ENCODE assay signal across 16 mouse cellular contexts in the genomic region with DNA sequence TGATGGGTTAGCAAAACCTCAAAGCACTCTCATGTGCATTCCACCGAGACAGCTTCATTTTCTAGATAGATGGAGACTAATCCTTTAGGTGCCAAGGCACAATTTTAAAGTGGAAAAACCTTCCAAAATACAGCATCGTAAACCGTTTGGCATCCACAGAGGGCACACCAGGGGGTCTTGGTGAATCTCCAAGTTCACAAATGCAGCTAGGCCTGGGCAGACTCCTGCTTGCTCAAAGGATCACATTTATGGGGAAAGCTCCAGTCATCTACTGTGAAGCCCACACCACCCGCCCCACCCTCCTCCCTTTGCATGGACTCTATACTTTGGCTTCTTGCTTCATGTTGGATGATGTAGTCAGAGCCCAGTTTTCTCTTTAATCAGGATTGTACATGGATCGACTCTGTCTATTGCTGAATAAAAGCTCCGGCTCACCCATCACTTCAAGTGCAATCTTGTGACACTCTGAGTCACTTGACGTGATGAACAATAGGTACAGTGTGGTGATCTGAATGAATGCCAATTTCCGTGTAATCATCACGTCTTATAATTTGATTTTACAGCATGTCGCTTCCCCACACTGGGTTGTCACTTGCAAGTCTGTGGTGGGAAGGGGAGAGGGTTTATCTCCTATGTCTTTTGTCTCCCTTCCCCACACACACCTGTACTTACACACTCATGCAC.
"Had no signal": no experiment of that assay in that cellular context is flagged by ENCODE, and none has a peak within 500 bp of the region (broad histone marks: within the 10 kb centered on the region; RNA-seq: fewer than 3 reads in every experiment).

No protein-coding gene starts in this region.

- H3K4me3 ChIP-seq: liver, embryonic 13.5 days; lung, embryonic 15.5 days; megakaryocyte, embryonic 14.5 days; midbrain, embryonic 15.5 days; neural tube, embryonic 12.5 days had no signal

- DNase-seq: kidney, postnatal 25 days; layer of hippocampus, adult 9-11 months; layer of hippocampus, postnatal 36 days; liver; liver, embryonic 13.5 days; liver, postnatal 0 days; lung, postnatal 14 days; spleen, adult 18-20 months; thymus, adult 18-20 months; thymus, postnatal 14 days had no signal

- H3K9ac ChIP-seq: liver, embryonic 13.5 days; liver, postnatal 0 days; lung, embryonic 15.5 days; midbrain, embryonic 15.5 days; neural tube, embryonic 12.5 days had no signal

- H3K4me1 ChIP-seq: liver, embryonic 13.5 days; megakaryocyte, embryonic 14.5 days; midbrain, embryonic 15.5 days had no signal

- ATAC-seq: liver, postnatal 0 days; midbrain, embryonic 15.5 days had no signal

- H3K4me2 ChIP-seq: liver, embryonic 13.5 days; lung, embryonic 15.5 days; midbrain, embryonic 11.5 days; midbrain, embryonic 15.5 days; neural tube, embryonic 12.5 days had no signal

- H3K9me3 ChIP-seq: liver, embryonic 13.5 days; lung, embryonic 15.5 days; midbrain, embryonic 15.5 days; neural tube, embryonic 12.5 days had no signal

- H3K27ac ChIP-seq: liver, embryonic 13.5 days; lung, embryonic 15.5 days; macrophage; midbrain, embryonic 15.5 days; neural tube, embryonic 12.5 days had no signal

- H3K36me3 ChIP-seq: liver, embryonic 13.5 days; lung, embryonic 15.5 days; midbrain, embryonic 15.5 days; neural tube, embryonic 12.5 days had no signal

- H3K27me3 ChIP-seq: liver, embryonic 13.5 days; lung, embryonic 15.5 days; midbrain, embryonic 15.5 days had no signal
